In genomic region chr15:99771004-99771500, GRCm38 (mm10) we compare ENCODE assay signal across 8 mouse cellular contexts. TPM values are rescaled to one million over a fixed set of nuclear protein-coding genes. Genes with fewer than 3 reads are reported as not detected.
DNase-seq lines count a peak whose midpoint lies in the region; ATAC-seq and TF ChIP-seq lines count a peak whose summit lies in the region.

No protein-coding gene starts in this region.

- H3K9me3 ChIP-seq in embryonic facial prominence, embryonic 13.5 days = no peaks in the 10 kb centered on the region
- H3K9me3 ChIP-seq in intestine, embryonic 16.5 days (ENCODE audit: control insufficient read depth, low read length) = no peaks in the 10 kb centered on the region
- H3K9me3 ChIP-seq in neural tube, embryonic 12.5 days = no peaks in the 10 kb centered on the region

- WGBS in liver, adult 2 months = 60% methylated on average over 5 of the region's 5 CpGs
- 18% methylated on average over 5 of the region's 5 CpGs for WGBS in embryonic facial prominence, embryonic 13.5 days
- WGBS in intestine, embryonic 16.5 days = 10% methylated on average over 5 of the region's 5 CpGs
- WGBS in neural tube, embryonic 12.5 days = 40% methylated on average over 5 of the region's 5 CpGs

- H3K36me3 ChIP-seq in liver, adult 2 months (ENCODE audit: control insufficient read depth, insufficient read depth, low read length) = no peaks in the 10 kb centered on the region
- H3K36me3 ChIP-seq in embryonic facial prominence, embryonic 13.5 days = 0 out of 2 replicates have a peak, but pooled peaks cover 4% of the 10 kb centered on the region
- H3K36me3 ChIP-seq in intestine, embryonic 16.5 days (ENCODE audit: control insufficient read depth, insufficient read depth, low read length) = no peaks in the 10 kb centered on the region
- H3K36me3 ChIP-seq in neural tube, embryonic 12.5 days = no peaks in the 10 kb centered on the region

- H3K4me1 ChIP-seq in liver, adult 2 months (ENCODE audit: control insufficient read depth, insufficient read depth, low read length) = no peaks in the 10 kb centered on the region; the same call in 1 of the 2 replicates
- H3K4me1 ChIP-seq in embryonic facial prominence, embryonic 13.5 days = peaks cover 16% of the 10 kb centered on the region
- H3K4me1 ChIP-seq in intestine, embryonic 16.5 days (ENCODE audit: control insufficient read depth, insufficient read depth, low read length) = peaks cover 14% of the 10 kb centered on the region
- H3K4me1 ChIP-seq in neural tube, embryonic 12.5 days = peaks cover 12% of the 10 kb centered on the region

- TF ChIP-seq CTCF in liver, adult 2 months (IDR thresholded peaks at IDR 0.05; ENCODE audit: low read depth, low read length) = no peak

- peak overlapping the region; percentile 83 for H3K4me2 ChIP-seq in embryonic facial prominence, embryonic 13.5 days
- peak overlapping the region; percentile 86 for H3K4me2 ChIP-seq in intestine, embryonic 16.5 days (ENCODE audit: low read depth, low read length)
- peak overlapping the region; percentile 84 for H3K4me2 ChIP-seq in neural tube, embryonic 12.5 days (replicated peaks)

- no peak overlapping the region for H3K27ac ChIP-seq in liver, adult 2 months (replicated peaks; ENCODE audit: insufficient read depth, low read depth, low read length)
- no peak overlapping the region for H3K27ac ChIP-seq in embryonic facial prominence, embryonic 13.5 days
- H3K27ac ChIP-seq in intestine, embryonic 16.5 days (ENCODE audit: low read length) = peak overlapping the region; percentile 93; the same call in 1 of the 2 replicates
- H3K27ac ChIP-seq in neural tube, embryonic 12.5 days = 0 out of 2 replicates have a peak overlapping the region, but pooled peaks have one; percentile 79

- ATAC-seq in embryonic facial prominence, embryonic 13.5 days (ENCODE audit: insufficient number of reproducible peaks, insufficient read depth, low FRiP score, low TSS enrichment, low read depth) = no peak
- no peak for ATAC-seq in intestine, embryonic 16.5 days
- ATAC-seq in neural tube, embryonic 12.5 days (ENCODE audit: low FRiP score, low read depth) = no peak
- ATAC-seq in erythroid progenitor cell, adult 5-6 weeks (replicated peaks; ENCODE audit: low FRiP score, poor library complexity, severe bottlenecking) = no peak

- peak overlapping the region; percentile 79 for H3K4me3 ChIP-seq in liver, adult 2 months (ENCODE audit: insufficient read depth, low read depth, low read length)
- peak overlapping the region; percentile 78 for H3K4me3 ChIP-seq in embryonic facial prominence, embryonic 13.5 days
- peak overlapping the region; percentile 85 for H3K4me3 ChIP-seq in intestine, embryonic 16.5 days (ENCODE audit: low read length)
- H3K4me3 ChIP-seq in neural tube, embryonic 12.5 days = peak overlapping the region; percentile 63

- H3K27me3 ChIP-seq in liver, adult 2 months (ENCODE audit: control insufficient read depth, insufficient read depth, low read length) = no peaks in the 10 kb centered on the region
- no peaks in the 10 kb centered on the region for H3K27me3 ChIP-seq in embryonic facial prominence, embryonic 13.5 days
- no peaks in the 10 kb centered on the region for H3K27me3 ChIP-seq in intestine, embryonic 16.5 days (replicated peaks; ENCODE audit: control insufficient read depth, insufficient read depth, low read length)
- no peaks in the 10 kb centered on the region for H3K27me3 ChIP-seq in neural tube, embryonic 12.5 days (replicated peaks)

- no peak for TF ChIP-seq POLR2A in liver, adult 2 months (IDR thresholded peaks at IDR 0.05; ENCODE audit: extremely low read depth, insufficient read depth, low read length)

- no peak overlapping the region for H3K9ac ChIP-seq in liver, adult 2 months (ENCODE audit: low read depth, low read length)
- peak overlapping the region; percentile 90 for H3K9ac ChIP-seq in embryonic facial prominence, embryonic 13.5 days
- H3K9ac ChIP-seq in intestine, embryonic 16.5 days (ENCODE audit: low read depth, low read length) = peak overlapping the region; percentile 85
- H3K9ac ChIP-seq in neural tube, embryonic 12.5 days = peak overlapping the region; percentile 93

- DNase-seq in liver, adult 2 months (ENCODE audit: extremely low read depth, low read depth, low spot score) = no peak
- DNase-seq in liver = no peak
- DNase-seq in spleen, adult 18-20 months = no peak
- no peak for DNase-seq in thymus, postnatal 10 days (ENCODE audit: low spot score in 2 of 2)

- H3K79me2 ChIP-seq in liver, adult 2 months (ENCODE audit: control insufficient read depth, insufficient read depth, low read length) = no peaks in the 10 kb centered on the region

RNA-seq across cellular contexts. Expression of gene Cers5, which starts 1.6 kb away (rescaled TPM):
- 3.2 and 3.8 TPM in 2 replicates for total RNA-seq in liver, adult 2 months (2014; rRNA removed)
- polyA plus RNA-seq in liver, adult 2 months (2012; rRNA removed) = 1.7 and 2.0 TPM in 2 replicates
- 70.8 and 71.5 TPM in 2 replicates for polyA plus RNA-seq in embryonic facial prominence, embryonic 13.5 days (2015; fragmentation: Nextera tagmentation; extraction: Ambion mirVana)
- polyA plus RNA-seq in intestine, embryonic 16.5 days (2015; fragmentation: Nextera tagmentation; extraction: Ambion mirVana) = 42.1 and 46.8 TPM in 2 replicates
- 65.6 and 67.3 TPM in 2 replicates for polyA plus RNA-seq in neural tube, embryonic 12.5 days (2016; fragmentation: Nextera tagmentation; extraction: Ambion mirVana)
- total RNA-seq in erythroid progenitor cell, adult 5-6 weeks (2015; ENCODE audit: low replicate concordance) = 9.4 and 19.7 TPM in 2 replicates
- total RNA-seq in erythroid progenitor cell, adult 5-6 weeks (2017; ENCODE audit: low replicate concordance) = 3.3 and 7.6 TPM in 2 replicates

RNA-seq across cellular contexts. Expression of gene Cox14, which starts 45.6 kb away (rescaled TPM):
- 58.6 and 70.0 TPM in 2 replicates for total RNA-seq in liver, adult 2 months (2014; rRNA removed)
- polyA plus RNA-seq in liver, adult 2 months (2012; rRNA removed) = 115 and 117 TPM in 2 replicates
- 144 and 179 TPM in 2 replicates for polyA plus RNA-seq in embryonic facial prominence, embryonic 13.5 days (2015; fragmentation: Nextera tagmentation; extraction: Ambion mirVana)
- polyA plus RNA-seq in intestine, embryonic 16.5 days (2015; fragmentation: Nextera tagmentation; extraction: Ambion mirVana) = 249 and 253 TPM in 2 replicates
- polyA plus RNA-seq in neural tube, embryonic 12.5 days (2016; fragmentation: Nextera tagmentation; extraction: Ambion mirVana) = 169 and 170 TPM in 2 replicates
- total RNA-seq in erythroid progenitor cell, adult 5-6 weeks (2015; ENCODE audit: low replicate concordance) = 11.3 and 15.5 TPM in 2 replicates
- total RNA-seq in erythroid progenitor cell, adult 5-6 weeks (2017; ENCODE audit: low replicate concordance) = 7.1 and 17.1 TPM in 2 replicates

RNA-seq across cellular contexts. Expression of gene Gpd1, which starts 53.7 kb away (rescaled TPM):
- 147 and 151 TPM in 2 replicates for total RNA-seq in liver, adult 2 months (2014; rRNA removed)
- 233 and 311 TPM in 2 replicates for polyA plus RNA-seq in liver, adult 2 months (2012; rRNA removed)
- polyA plus RNA-seq in embryonic facial prominence, embryonic 13.5 days (2015; fragmentation: Nextera tagmentation; extraction: Ambion mirVana) = 0.37 and 1.0 TPM in 2 replicates
- 33.0 and 47.4 TPM in 2 replicates for polyA plus RNA-seq in intestine, embryonic 16.5 days (2015; fragmentation: Nextera tagmentation; extraction: Ambion mirVana)
- 0.97 and 1.4 TPM in 2 replicates for polyA plus RNA-seq in neural tube, embryonic 12.5 days (2016; fragmentation: Nextera tagmentation; extraction: Ambion mirVana)
- 2.1 and 2.9 TPM in 2 replicates for total RNA-seq in erythroid progenitor cell, adult 5-6 weeks (2015; ENCODE audit: low replicate concordance)
- total RNA-seq in erythroid progenitor cell, adult 5-6 weeks (2017; ENCODE audit: low replicate concordance) = 5.4 and 8.2 TPM in 2 replicates

Comparison
In these comparisons a context has a peak if more than half of its experiments do, and no peak if none do; other contexts are left out.
1. H3K27ac ChIP-seq: peak in intestine, embryonic 16.5 days (single experiment) and neural tube, embryonic 12.5 days (single experiment); none in liver, adult 2 months (single experiment) and embryonic facial prominence, embryonic 13.5 days (single experiment).
2. RNA of gene Cers5, which starts 1.6 kb away (polyA plus RNA-seq): 70.8 to 71.5 TPM in embryonic facial prominence, embryonic 13.5 days, 65.6 to 67.3 TPM in neural tube, embryonic 12.5 days and 42.1 to 46.8 TPM in intestine, embryonic 16.5 days; 1.7 to 2.0 TPM in liver, adult 2 months; every median in the first group is over 10 times any median in the second.
3. RNA of gene Gpd1, which starts 53.7 kb away (polyA plus RNA-seq): 233 to 311 TPM in liver, adult 2 months and 33.0 to 47.4 TPM in intestine, embryonic 16.5 days; 0.97 to 1.4 TPM in neural tube, embryonic 12.5 days and 0.37 to 1.0 TPM in embryonic facial prominence, embryonic 13.5 days; every median in the first group is over 10 times any median in the second.
4. Peak in every context shown above with its lines, with median percentiles within 50 percentile points of each other: H3K4me3 ChIP-seq and H3K4me2 ChIP-seq.